Mouse (Mus musculus): Measurements from ENCODE around the gene Cars.

DNA sequence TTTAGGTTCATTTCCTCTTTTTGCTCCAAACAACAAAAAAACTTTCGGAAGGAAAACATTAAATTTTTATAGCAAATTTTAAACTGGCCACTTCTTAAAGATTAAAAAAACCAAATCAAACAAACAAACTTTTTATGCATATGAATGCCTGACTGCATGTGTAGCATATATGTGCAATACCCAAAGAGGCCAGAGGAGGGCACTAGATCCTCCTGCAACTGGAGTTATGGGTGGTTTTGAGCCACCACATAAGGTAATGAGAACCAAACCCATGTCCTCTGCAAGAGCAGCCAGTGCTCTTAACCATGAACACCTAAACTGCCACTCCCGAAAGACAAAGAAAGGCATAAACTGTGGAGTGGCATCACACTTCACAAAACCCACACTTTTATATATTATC lies 55.5 kb downstream of the Cars start:
- TF ChIP-seq CTCF (conservative IDR thresholded peaks at IDR 0.05; ENCODE audit: low read length): peak; percentile 86
- peak; percentile 40; the same call in 1 of the 2 replicates for TF ChIP-seq POU5F1 (IDR thresholded peaks at IDR 0.05; ENCODE audit: borderline replicate concordance, low read length)

All from E14TG2a.4 (cell line).